Mouse (Mus musculus): Measurements from ENCODE around the gene Ccm2.

GRCm38 (mm10) chr11:6527256-6528185 lies 19.2 kb upstream of the Ccm2 start:
- TF ChIP-seq CTCF (IDR thresholded peaks at IDR 0.05; ENCODE audit: extremely low read depth, insufficient read depth, insufficient read length, insufficient replicate concordance) (no peak), POLR2A (IDR thresholded peaks at IDR 0.05; ENCODE audit: low read depth, low read length) (no peak)
